Mouse (Mus musculus) heart, embryonic 13.5 days (tissue): ENCODE measurements at regions not wholly inside any gene's neighbourhood (a gene's known extent, or its start where the extent isn't known, plus 50 kb on each side); places are given as distances from the start of the nearest gene placed in this dataset.

Experiments used
- ATAC-seq: fragments of 200-750 bp; cut with Nextera tagmentation; 2 replicates; pipeline ENCODE4 v1.8.0; 2017; ENCODE audit warnings: moderate TSS enrichment; ENCODE audit not compliant: insufficient number of reproducible peaks, low FRiP score, low TSS enrichment; ENCODE audit errors: extremely low read depth
- H3K27ac ChIP-seq: fragments of 300-500 bp; sonication (generic); replicated peaks from 2 replicates; pipeline ENCODE4 v1.5.1; 2015; ENCODE audit warnings: moderate library complexity, mild to moderate bottlenecking, inconsistent platforms
- H3K27me3 ChIP-seq: fragments of 300-500 bp; sonication (generic); replicated peaks from 2 replicates; pipeline ENCODE4 v1.6.1; 2015; ENCODE audit warnings: mild to moderate bottlenecking, inconsistent platforms
- H3K36me3 ChIP-seq: fragments of 300-500 bp; sonication (generic); 2 replicates; pipeline ENCODE4 v1.6.1; 2015; ENCODE audit warnings: mild to moderate bottlenecking, inconsistent platforms
- H3K4me1 ChIP-seq: fragments of 300-500 bp; sonication (generic); 2 replicates; pipeline ENCODE4 v1.6.1; 2015; ENCODE audit warnings: inconsistent platforms
- H3K4me2 ChIP-seq: fragments of 300-500 bp; sonication (generic); 2 replicates; pipeline ENCODE4 v1.6.1; 2015; ENCODE audit warnings: inconsistent platforms, mild to moderate bottlenecking, moderate library complexity
- H3K4me3 ChIP-seq: fragments of 300-500 bp; sonication (generic); 2 replicates; pipeline ENCODE4 v1.5.1; 2015; ENCODE audit warnings: moderate library complexity, mild to moderate bottlenecking, inconsistent platforms
- H3K9ac ChIP-seq: fragments of 300-500 bp; sonication (generic); 2 replicates; pipeline ENCODE4 v1.6.1; 2015; ENCODE audit warnings: inconsistent platforms, mild to moderate bottlenecking, moderate library complexity
- H3K9me3 ChIP-seq: fragments of 300-500 bp; sonication (generic); 2 replicates; pipeline ENCODE4 v1.6.1; 2016; ENCODE audit warnings: inconsistent platforms
- WGBS: fragments of 180-500 bp; shearing (Covaris S2); methylation state at CpG from one replicate; pipeline ENCODE4 v1.1.7; 2015; ENCODE audit warnings: mixed read lengths; 5-methylcytosine and 5-hydroxymethylcytosine counted together

DNA sequence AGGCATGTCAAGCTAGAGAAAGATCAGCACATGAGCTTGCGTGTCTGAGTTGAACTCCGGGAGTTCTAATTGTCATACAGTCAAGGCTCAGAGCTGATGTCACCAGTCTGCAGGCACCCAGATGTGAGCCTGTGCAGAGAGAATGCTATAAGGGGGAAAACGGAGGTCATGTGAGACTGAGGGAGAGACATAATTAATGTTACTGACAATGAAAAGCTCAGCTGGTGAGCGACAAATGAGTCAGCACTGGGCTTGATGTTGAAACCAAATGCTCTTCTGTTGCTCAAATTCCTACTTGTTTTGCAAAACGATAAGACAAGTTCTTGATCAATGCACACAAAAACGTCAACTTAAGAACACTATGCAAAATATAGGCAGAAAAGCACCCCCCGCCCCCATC, 116.1 kb upstream of the Cpeb2 start:
- H3K9me3 ChIP-seq, result no peaks in the 10 kb centered on the region
- H3K4me2 ChIP-seq, result no peak overlapping the region
- H3K4me1 ChIP-seq, result peaks cover 17% of the 10 kb centered on the region
- no peaks in the 10 kb centered on the region; the same call in 1 of the 2 replicates for H3K27me3 ChIP-seq
- H3K27ac ChIP-seq, result no peak overlapping the region
- no peak overlapping the region for H3K9ac ChIP-seq
- H3K36me3 ChIP-seq, result no peaks in the 10 kb centered on the region
- WGBS, result 70% methylated on average over 7 of the region's 7 CpGs
- ATAC-seq, result no peak
- no peak overlapping the region for H3K4me3 ChIP-seq

DNA sequence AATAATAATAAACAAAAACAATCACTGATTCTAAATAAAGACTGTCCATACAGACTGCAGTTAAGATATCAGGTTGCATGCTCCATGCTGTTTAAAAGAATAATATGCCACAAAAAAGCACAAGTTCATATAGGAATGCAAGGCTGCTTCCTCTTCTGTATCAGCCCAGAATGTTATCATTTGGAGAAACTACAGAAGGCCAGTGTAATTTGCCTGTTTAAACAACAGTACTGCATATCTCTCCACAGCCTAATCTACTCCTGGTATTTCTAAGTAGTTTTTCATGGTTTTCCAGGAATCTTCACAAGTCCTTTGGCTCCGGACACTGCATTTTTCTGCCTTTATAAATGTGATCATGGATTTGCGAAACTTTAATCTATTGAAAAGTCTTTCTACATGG, 111.9 kb upstream of the Cpeb2 start:
- 46% methylated on average over 2 of the region's 2 CpGs for WGBS
- H3K9me3 ChIP-seq, result no peaks in the 10 kb centered on the region
- H3K4me1 ChIP-seq, result 0 out of 2 replicates have a peak, but pooled peaks cover 8% of the 10 kb centered on the region
- no peak overlapping the region for H3K9ac ChIP-seq
- H3K4me3 ChIP-seq, result no peak overlapping the region
- H3K27ac ChIP-seq, result no peak overlapping the region
- H3K36me3 ChIP-seq, result no peaks in the 10 kb centered on the region
- H3K4me2 ChIP-seq, result no peak overlapping the region
- ATAC-seq, result no peak
- H3K27me3 ChIP-seq, result peaks cover 4% of the 10 kb centered on the region; the same call in 1 of the 2 replicates

DNA sequence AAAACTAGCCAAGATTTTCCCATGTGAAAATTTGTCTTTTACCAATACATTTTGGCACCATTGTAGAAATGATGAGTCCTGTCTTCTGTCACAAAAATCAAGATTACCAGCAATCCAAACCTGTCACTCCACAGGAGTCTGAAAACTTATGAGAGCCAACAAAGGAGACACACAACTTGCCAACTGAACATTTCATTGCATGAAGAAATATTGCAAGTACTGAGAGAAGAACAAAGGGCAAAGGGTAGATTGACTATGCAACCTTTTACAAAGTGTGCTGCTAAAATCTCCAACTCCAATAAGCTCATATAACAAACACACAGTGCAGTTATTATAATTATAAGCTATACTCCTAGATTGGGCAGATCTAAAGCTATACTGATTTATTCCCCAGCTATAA, 108.7 kb upstream of the Cpeb2 start:
- no peaks in the 10 kb centered on the region for H3K36me3 ChIP-seq

DNA sequence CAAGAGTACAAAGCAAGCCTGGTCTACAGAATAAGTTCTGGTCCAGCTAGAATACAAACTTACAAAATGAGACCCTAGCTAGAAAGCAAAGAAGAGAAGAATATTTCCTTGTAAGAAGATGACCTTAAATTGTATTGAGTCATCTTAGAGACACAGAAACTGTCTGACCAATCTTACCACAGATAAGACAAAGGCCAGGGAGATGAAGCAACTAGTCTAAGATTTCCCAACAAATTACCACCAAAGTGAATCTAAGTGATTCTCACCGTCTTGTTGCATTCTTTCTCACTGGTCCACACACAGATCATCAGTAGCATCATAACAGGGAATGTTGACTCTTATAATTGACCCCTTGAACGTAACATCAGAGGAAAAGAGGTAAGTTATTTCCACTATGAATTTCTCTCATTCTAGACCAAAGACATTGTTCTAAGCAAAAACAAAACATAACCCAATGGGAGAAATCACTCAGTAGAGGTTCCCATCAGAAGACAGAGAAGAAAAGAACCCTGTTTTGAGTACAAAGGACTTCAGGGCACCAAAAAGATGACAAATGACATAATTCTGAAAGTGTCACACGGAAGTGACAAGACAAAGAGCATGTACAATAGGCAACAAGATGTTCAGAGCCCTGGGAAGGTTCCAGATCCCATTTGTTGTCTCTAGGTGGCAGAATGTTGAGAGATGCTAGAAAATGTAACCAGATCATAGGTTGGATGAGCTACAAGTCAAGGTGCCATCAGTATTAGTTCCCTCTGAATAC, 107.0 kb upstream of the Cpeb2 start:
- peaks cover 4% of the 10 kb centered on the region; the same call in 1 of the 2 replicates for H3K4me1 ChIP-seq
- H3K4me2 ChIP-seq, result no peak overlapping the region
- H3K36me3 ChIP-seq, result no peaks in the 10 kb centered on the region
- no peaks in the 10 kb centered on the region for H3K9me3 ChIP-seq
- no peak overlapping the region for H3K9ac ChIP-seq
- no peak for ATAC-seq
- no peak overlapping the region for H3K27ac ChIP-seq
- 0 out of 2 replicates have a peak, but pooled peaks cover 4% of the 10 kb centered on the region for H3K27me3 ChIP-seq
- 82% methylated on average over 3 of the region's 3 CpGs for WGBS
- H3K4me3 ChIP-seq, result no peak overlapping the region

More for the DNA sequence above, 108.7 kb upstream of the Cpeb2 start:
- Histone ChIP-seq H3K27ac (no peak overlapping the region), H3K27me3 (0 out of 2 replicates have a peak, but pooled peaks cover 4% of the 10 kb centered on the region), H3K4me3 (no peak overlapping the region), H3K9ac (no peak overlapping the region), H3K4me1 (0 out of 2 replicates have a peak, but pooled peaks cover 8% of the 10 kb centered on the region), H3K9me3 (no peaks in the 10 kb centered on the region), H3K4me2 (no peak overlapping the region)
- no peak for ATAC-seq

DNA sequence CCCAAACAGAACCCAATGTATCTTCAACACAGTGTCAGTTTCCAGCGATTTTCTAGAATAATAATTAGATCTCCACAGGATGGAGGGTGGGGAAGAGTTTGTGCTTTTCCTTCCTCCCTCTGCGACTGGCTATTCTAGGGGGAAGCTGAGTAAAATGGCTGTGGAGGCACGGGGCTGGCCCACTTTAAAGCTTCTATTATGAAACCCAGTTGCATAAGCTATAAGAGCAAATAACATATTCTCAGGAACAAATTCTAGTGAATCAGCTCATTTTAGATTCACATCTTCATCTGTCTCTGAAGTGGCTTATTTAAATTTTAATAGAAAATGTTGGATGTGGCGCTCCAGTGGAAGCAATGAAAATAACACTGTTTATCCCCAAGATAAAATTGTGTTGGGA, 102.6 kb upstream of the Cpeb2 start:
- no peak for ATAC-seq
- Histone ChIP-seq H3K27me3 (no peaks in the 10 kb centered on the region), H3K4me3 (no peak overlapping the region), H3K4me1 (peaks cover 4% of the 10 kb centered on the region; the same call in 1 of the 2 replicates), H3K9ac (no peak overlapping the region), H3K9me3 (no peaks in the 10 kb centered on the region), H3K36me3 (no peaks in the 10 kb centered on the region), H3K27ac (no peak overlapping the region), H3K4me2 (no peak overlapping the region)
- WGBS, result 64% methylated on average over 4 of the region's 4 CpGs

DNA sequence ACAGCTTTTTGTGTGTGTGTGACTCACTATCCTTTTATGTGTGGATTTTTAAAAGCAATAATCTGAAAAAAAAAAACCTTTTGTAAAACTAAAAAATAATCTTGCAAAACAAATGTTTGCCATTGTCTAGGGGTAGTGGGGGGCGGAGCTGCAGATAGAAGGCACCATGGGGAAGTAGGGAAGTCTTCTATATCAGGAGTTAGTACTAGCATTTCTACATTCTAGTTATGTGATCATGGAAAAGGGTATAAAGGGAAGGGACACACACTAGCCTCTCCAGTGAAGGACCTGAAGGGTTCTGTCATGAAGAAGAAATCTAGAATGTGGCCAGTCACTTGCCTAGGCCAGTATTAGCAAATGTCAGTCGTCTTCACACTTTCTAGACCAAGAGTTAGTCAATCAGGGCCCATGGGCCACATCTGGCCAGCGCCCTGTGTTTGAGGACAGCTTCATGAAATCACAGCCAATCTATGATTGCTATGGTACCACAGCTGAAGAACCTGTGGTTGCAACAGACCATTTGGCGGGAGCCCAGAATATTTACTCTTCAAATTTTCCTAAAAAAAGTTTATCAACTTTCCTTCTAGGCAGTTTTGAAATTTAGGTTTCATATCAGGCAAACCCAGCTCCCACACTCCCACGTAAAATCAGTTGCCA, 101.9 kb upstream of the Cpeb2 start:
- no peaks in the 10 kb centered on the region for H3K36me3 ChIP-seq
- H3K4me2 ChIP-seq, result no peak overlapping the region
- no peak overlapping the region for H3K9ac ChIP-seq
- no peaks in the 10 kb centered on the region for H3K9me3 ChIP-seq
- ATAC-seq, result no peak
- no peak overlapping the region for H3K4me3 ChIP-seq
- no peaks in the 10 kb centered on the region for H3K27me3 ChIP-seq
- H3K4me1 ChIP-seq, result peaks cover 4% of the 10 kb centered on the region; the same call in 1 of the 2 replicates
- 81% methylated on average over 5 of the region's 5 CpGs for WGBS
- H3K27ac ChIP-seq, result no peak overlapping the region

DNA sequence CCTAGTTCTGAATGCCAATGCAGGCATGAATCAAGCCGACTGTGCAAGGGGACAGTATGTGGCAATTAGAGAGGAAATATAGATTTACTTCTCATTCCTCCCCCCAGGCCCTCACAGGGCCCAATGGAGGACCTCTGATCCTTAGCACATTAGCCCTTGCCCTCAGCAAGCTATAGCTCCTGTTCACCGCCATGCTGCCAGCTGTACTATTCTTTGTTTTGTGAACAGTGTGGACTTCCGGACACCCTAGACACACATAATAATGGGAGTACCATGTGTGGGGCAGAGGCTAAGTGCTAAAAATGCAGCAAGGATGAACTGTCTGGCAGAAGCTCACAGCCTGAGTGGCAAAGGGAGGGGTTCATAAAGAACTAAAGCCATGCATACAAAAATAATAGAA, 99.3 kb upstream of the Cpeb2 start:
- 76% methylated on average over 3 of the region's 3 CpGs for WGBS
- no peak overlapping the region for H3K9ac ChIP-seq

DNA sequence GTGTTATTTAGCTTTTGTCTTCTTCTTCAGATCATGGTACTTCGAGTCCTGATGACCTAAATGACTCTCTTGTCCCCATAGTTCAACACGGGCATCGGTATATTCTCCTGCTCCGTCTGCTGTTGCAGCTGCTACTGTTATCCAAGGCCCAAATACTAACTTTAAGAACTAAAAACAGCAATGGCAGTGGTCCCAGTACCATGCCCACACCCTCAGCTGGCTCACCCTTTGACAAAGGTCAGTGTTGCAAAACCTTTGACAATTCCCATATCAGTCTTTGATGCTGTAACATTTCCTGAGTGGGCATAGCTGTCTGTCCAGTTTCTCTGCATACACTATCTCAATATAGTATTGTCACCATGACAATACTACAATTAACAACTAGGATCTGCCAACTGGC, 96.8 kb upstream of the Cpeb2 start:
- H3K9ac ChIP-seq, result no peak overlapping the region
- H3K4me3 ChIP-seq, result no peak overlapping the region
- H3K4me2 ChIP-seq, result no peak overlapping the region
- H3K36me3 ChIP-seq, result no peaks in the 10 kb centered on the region
- no peaks in the 10 kb centered on the region for H3K4me1 ChIP-seq
- H3K9me3 ChIP-seq, result no peaks in the 10 kb centered on the region
- no peaks in the 10 kb centered on the region for H3K27me3 ChIP-seq
- no peak for ATAC-seq
- 82% methylated on average over 4 of the region's 4 CpGs for WGBS
- H3K27ac ChIP-seq, result no peak overlapping the region

More for the DNA sequence above, 99.3 kb upstream of the Cpeb2 start:
- no peak for ATAC-seq
- H3K9me3 ChIP-seq, result no peaks in the 10 kb centered on the region
- no peak overlapping the region for H3K4me3 ChIP-seq
- no peaks in the 10 kb centered on the region for H3K36me3 ChIP-seq
- H3K27me3 ChIP-seq, result no peaks in the 10 kb centered on the region
- no peak overlapping the region for H3K27ac ChIP-seq
- peaks cover 4% of the 10 kb centered on the region; the same call in 1 of the 2 replicates for H3K4me1 ChIP-seq
- no peak overlapping the region for H3K4me2 ChIP-seq

DNA sequence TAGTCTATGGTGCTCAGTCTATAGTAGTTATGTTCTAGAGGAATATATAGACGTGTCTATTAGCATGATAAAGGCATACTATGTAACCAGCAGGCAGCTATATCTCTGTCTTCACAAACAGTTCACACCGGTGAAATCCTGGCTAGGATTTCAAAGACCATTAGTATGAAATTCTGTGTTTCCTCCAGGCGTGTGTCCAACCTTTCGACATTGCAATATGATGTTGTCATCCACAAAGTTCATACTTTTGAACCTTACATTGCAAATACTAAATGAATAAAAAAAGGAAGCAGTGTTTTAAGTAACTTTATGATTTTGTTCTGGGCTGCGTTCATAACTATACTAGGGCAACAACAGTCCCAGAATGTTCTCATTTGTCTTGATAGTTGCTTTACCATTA, 95.2 kb upstream of the Cpeb2 start:
- H3K9ac ChIP-seq, result no peak overlapping the region
- no peaks in the 10 kb centered on the region for H3K9me3 ChIP-seq
- H3K4me1 ChIP-seq, result no peaks in the 10 kb centered on the region
- H3K4me2 ChIP-seq, result no peak overlapping the region
- no peaks in the 10 kb centered on the region for H3K27me3 ChIP-seq
- WGBS, result 63% methylated on average over 5 of the region's 5 CpGs
- ATAC-seq, result no peak
- H3K4me3 ChIP-seq, result no peak overlapping the region
- no peak overlapping the region for H3K27ac ChIP-seq
- H3K36me3 ChIP-seq, result no peaks in the 10 kb centered on the region

DNA sequence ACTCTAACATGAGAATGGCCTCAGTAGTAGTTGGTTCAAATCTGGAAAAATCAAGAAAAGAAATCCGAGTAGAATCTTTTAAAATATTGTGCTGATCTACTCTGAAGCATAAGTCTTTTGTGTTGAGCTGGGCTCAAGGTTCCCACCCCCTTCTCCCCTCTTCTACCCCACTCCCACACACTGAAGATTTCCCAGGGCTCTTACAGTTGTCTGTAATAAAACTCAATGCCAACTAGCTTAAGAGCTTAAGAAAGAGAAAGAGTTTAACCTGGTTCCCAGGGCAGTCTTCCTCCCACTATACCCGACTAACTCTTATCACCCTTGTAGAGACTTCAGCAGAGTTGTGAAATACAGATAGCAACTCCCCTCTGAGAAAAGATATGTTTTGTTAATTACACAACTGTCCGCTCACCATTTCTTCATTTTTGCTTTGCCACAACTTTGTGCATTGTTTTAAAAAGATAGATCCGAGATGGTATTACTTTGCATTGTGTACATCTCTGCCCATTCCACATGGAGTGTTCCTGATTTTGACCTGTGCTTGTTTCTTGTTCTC, 94.0 kb upstream of the Cpeb2 start:
- WGBS, result 72% methylated on average over 4 of the region's 4 CpGs
- H3K27ac ChIP-seq, result no peak overlapping the region

DNA sequence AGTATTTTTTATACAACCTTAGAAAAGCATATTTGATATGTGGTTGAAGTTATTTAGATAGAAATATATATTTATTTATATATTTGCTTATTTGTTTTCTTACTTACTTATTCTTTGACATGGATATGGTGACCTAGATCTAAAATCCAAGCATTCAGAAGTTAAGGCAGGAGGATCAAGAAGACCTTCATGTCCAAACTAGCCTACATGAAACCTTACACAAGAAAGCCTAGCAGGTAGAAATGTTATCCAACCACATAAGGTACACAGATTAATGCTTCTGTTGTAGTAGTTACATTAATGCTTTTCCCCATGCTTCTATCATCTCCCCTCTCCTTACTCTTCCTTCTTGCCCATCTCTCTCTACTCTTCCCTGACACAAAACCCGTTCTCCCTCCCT, 93.2 kb upstream of the Cpeb2 start:
- H3K9me3 ChIP-seq, result no peaks in the 10 kb centered on the region
- H3K27me3 ChIP-seq, result no peaks in the 10 kb centered on the region
- no peak overlapping the region for H3K9ac ChIP-seq
- no peaks in the 10 kb centered on the region for H3K4me1 ChIP-seq
- no peak overlapping the region for H3K4me3 ChIP-seq
- H3K4me2 ChIP-seq, result no peak overlapping the region
- WGBS, result 65% methylated on average over 1 of the region's 1 CpGs
- no peaks in the 10 kb centered on the region for H3K36me3 ChIP-seq
- ATAC-seq, result no peak
- no peak overlapping the region for H3K27ac ChIP-seq

More for the DNA sequence above, 94.0 kb upstream of the Cpeb2 start:
- no peaks in the 10 kb centered on the region for H3K4me1 ChIP-seq
- no peak overlapping the region for H3K4me2 ChIP-seq
- no peaks in the 10 kb centered on the region for H3K9me3 ChIP-seq
- no peaks in the 10 kb centered on the region for H3K36me3 ChIP-seq
- no peak overlapping the region for H3K9ac ChIP-seq
- no peaks in the 10 kb centered on the region for H3K27me3 ChIP-seq
- H3K4me3 ChIP-seq, result no peak overlapping the region
- ATAC-seq, result no peak
